Mouse (Mus musculus): ENCODE results near the gene Skiv2l. TPM values are rescaled to one million over a fixed set of nuclear protein-coding genes. Genes with fewer than 3 reads are reported as not detected.

Gene Skiv2l
- total and polyA plus RNA-seq, 3 experiments, result 18.1 to 28.9 (median 26.8) TPM

GRCm38 (mm10) chr17:34891377-34891776 is 41.4 kb upstream of the Skiv2l start:
- H3K4me3 ChIP-seq, result no peak overlapping the region
- H3K36me3 ChIP-seq (ENCODE audit: control insufficient read depth, insufficient read depth, low read length), result no peaks in the 10 kb centered on the region
- intact Hi-C loops (cut with DNase I), result loop anchor here (5.0 kb wide), 1 partner anchor 34 kb away; no protein-coding TSS in a partner anchor
- TF ChIP-seq POLR2A (IDR thresholded peaks at IDR 0.05; ENCODE audit: insufficient read depth, low read depth, low read length) (no peak), CTCF (IDR thresholded peaks at IDR 0.05) (peak; percentile 30)
- H3K4me1 ChIP-seq (ENCODE audit: control insufficient read depth, insufficient read depth, low read length), result peaks cover 1% of the 10 kb centered on the region; the same call in 1 of the 2 replicates
- H3K27ac ChIP-seq, result no peak overlapping the region
- H3K79me2 ChIP-seq (replicated peaks; ENCODE audit: control insufficient read depth, insufficient read depth, low read length), result no peaks in the 10 kb centered on the region
- 93% methylated on average over 2 of the region's 2 CpGs for WGBS
- H3K27me3 ChIP-seq (ENCODE audit: control insufficient read depth, insufficient read depth, low read length), result no peaks in the 10 kb centered on the region
- H3K9ac ChIP-seq (ENCODE audit: low read depth, low read length), result no peak overlapping the region
- DNase-seq, result no peak

DNA sequence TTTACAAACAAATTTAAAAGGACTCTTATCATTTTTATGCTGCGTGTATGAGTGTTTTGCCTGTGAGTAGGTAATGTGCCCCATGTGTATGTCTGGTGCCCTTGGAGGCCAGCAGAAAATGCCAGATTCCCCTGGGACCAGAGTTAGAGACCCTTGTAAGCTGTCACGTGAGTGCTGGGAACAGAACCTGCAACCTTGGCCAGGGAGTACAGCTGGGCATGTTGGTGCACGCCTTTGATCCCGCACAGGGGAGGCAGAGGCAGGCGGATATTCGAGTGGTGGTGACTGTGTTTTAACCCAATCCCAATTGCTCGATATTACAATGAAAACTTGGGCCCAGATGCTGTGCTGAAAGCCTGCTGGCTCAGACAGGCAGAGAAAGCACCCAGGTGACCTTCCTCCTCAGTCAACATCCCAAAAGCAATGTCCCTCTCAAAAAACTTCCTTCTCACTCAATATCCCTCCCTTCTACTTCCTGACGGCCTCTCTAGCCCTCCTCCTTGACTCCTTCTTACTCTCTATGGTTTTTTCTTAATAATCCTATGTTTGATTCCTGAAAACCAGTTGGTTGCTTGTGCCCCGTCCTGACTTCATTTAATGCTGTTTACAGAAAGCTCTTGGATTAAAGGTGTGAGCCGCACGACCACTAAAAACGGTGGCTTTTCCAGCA is 40.2 kb upstream of the Skiv2l start:
- TF ChIP-seq CTCF (IDR thresholded peaks at IDR 0.05), result no peak
- no peak for TF ChIP-seq EP300 (IDR thresholded peaks at IDR 0.05; ENCODE audit: insufficient read depth, low read depth, low read length)
- no peak for TF ChIP-seq POLR2A (IDR thresholded peaks at IDR 0.05; ENCODE audit: insufficient read depth, low read depth, low read length)
- H3K79me2 ChIP-seq (replicated peaks; ENCODE audit: control insufficient read depth, insufficient read depth, low read length), result no peaks in the 10 kb centered on the region
- H3K27ac ChIP-seq, result no peak overlapping the region
- H3K4me1 ChIP-seq (ENCODE audit: control insufficient read depth, insufficient read depth, low read length), result peaks cover 1% of the 10 kb centered on the region; the same call in 1 of the 2 replicates
- WGBS, result 80% methylated on average over 12 of the region's 12 CpGs
- intact Hi-C loops (cut with DNase I), result loop anchor here (5.0 kb wide), 1 partner anchor 33 kb away; no protein-coding TSS in a partner anchor
- H3K9ac ChIP-seq (ENCODE audit: low read depth, low read length), result no peak overlapping the region
- no peaks in the 10 kb centered on the region for H3K27me3 ChIP-seq (ENCODE audit: control insufficient read depth, insufficient read depth, low read length)
- H3K36me3 ChIP-seq (ENCODE audit: control insufficient read depth, insufficient read depth, low read length), result no peaks in the 10 kb centered on the region
- H3K4me3 ChIP-seq, result no peak overlapping the region
- no peak for DNase-seq

DNA sequence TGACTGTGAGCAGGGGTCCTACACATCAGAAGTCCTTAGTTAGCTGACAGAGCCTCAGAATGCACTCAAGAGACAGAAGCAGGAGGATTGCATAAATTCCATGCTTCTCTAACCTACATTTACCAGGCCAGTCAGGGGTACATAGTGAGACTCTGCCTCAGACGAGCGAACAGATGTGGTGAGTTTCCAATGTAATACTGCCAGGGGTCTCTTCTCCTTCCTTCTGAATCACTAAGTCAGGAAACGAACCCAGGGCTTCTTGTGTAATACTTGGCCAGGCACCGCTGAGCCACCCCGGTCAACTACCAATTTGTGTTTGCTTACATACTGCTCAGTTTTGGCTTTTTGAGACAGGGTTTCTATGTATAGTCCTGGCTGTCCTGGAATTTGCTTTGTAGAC is 37.9 kb upstream of the Skiv2l start:
- Histone ChIP-seq H3K36me3 (ENCODE audit: control insufficient read depth, insufficient read depth, low read length) (no peaks in the 10 kb centered on the region), H3K9ac (ENCODE audit: low read depth, low read length) (no peak overlapping the region), H3K27me3 (ENCODE audit: control insufficient read depth, insufficient read depth, low read length) (no peaks in the 10 kb centered on the region), H3K4me1 (ENCODE audit: control insufficient read depth, insufficient read depth, low read length) (no peaks in the 10 kb centered on the region), H3K27ac (no peak overlapping the region), H3K79me2 (replicated peaks; ENCODE audit: control insufficient read depth, insufficient read depth, low read length) (no peaks in the 10 kb centered on the region), H3K4me3 (no peak overlapping the region)
- TF ChIP-seq EP300 (IDR thresholded peaks at IDR 0.05; ENCODE audit: insufficient read depth, low read depth, low read length) (no peak), CTCF (IDR thresholded peaks at IDR 0.05) (no peak), POLR2A (IDR thresholded peaks at IDR 0.05; ENCODE audit: insufficient read depth, low read depth, low read length) (no peak)
- DNase-seq, result no peak
- intact Hi-C loops (cut with DNase I), result no loop called here
- 82% methylated on average over 5 of the region's 5 CpGs for WGBS

DNA sequence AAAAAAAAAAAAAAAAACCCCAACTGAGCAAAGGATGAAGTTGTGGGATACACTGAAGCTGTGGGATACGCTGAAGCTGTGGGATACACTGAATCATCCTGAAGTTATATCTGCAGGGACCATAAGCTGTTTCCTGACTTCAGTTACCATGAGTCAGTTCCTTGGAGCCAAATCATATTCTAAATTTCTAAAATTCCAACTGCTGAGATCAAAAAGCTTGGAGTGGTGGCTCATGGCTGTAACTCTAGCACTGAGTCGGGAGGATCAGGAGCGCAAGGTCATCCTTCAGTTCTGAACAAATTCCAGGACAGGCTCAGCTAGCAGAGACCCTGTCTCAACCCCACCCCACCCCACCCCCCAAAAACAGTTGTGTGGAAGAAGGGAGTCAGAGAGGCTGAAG is 35.6 kb upstream of the Skiv2l start:
- intact Hi-C loops (cut with DNase I), result no loop called here
- Histone ChIP-seq H3K79me2 (replicated peaks; ENCODE audit: control insufficient read depth, insufficient read depth, low read length) (no peaks in the 10 kb centered on the region), H3K27ac (no peak overlapping the region), H3K4me3 (no peak overlapping the region), H3K9ac (ENCODE audit: low read depth, low read length) (no peak overlapping the region), H3K36me3 (ENCODE audit: control insufficient read depth, insufficient read depth, low read length) (no peaks in the 10 kb centered on the region), H3K4me1 (ENCODE audit: control insufficient read depth, insufficient read depth, low read length) (no peaks in the 10 kb centered on the region), H3K27me3 (ENCODE audit: control insufficient read depth, insufficient read depth, low read length) (no peaks in the 10 kb centered on the region)
- TF ChIP-seq POLR2A (IDR thresholded peaks at IDR 0.05; ENCODE audit: insufficient read depth, low read depth, low read length), result no peak
- no peak for TF ChIP-seq CTCF (IDR thresholded peaks at IDR 0.05)
- TF ChIP-seq EP300 (IDR thresholded peaks at IDR 0.05; ENCODE audit: insufficient read depth, low read depth, low read length), result no peak
- DNase-seq, result no peak
- WGBS, result 70% methylated on average over 3 of the region's 3 CpGs

DNA sequence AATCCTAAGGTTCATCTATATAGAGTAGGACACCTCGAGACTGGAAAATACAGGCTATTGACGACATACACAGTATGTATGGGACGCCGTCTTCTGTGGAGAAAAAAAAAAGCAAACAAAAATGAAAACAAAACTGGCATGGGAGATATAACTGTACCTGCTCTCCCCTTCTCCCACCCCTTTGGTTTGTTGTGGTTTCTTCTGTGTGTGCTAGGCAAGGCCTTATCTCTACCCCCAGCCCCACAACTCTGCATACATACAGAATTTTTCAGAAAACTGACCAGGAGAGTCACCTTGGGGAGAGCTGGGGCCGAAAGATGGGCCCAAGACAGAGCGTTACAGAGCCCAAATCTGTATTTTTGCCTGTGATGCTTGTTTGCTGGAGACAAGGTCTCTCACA is 34.7 kb upstream of the Skiv2l start:
- H3K27me3 ChIP-seq (ENCODE audit: control insufficient read depth, insufficient read depth, low read length), result no peaks in the 10 kb centered on the region
- DNase-seq, result no peak
- intact Hi-C loops (cut with DNase I), result no loop called here
- WGBS, result 90% methylated on average over 6 of the region's 6 CpGs
- H3K79me2 ChIP-seq (replicated peaks; ENCODE audit: control insufficient read depth, insufficient read depth, low read length), result no peaks in the 10 kb centered on the region
- no peak for TF ChIP-seq EP300 (IDR thresholded peaks at IDR 0.05; ENCODE audit: insufficient read depth, low read depth, low read length)
- TF ChIP-seq CTCF (IDR thresholded peaks at IDR 0.05), result no peak
- no peak overlapping the region for H3K4me3 ChIP-seq
- no peaks in the 10 kb centered on the region for H3K4me1 ChIP-seq (ENCODE audit: control insufficient read depth, insufficient read depth, low read length)
- no peak overlapping the region for H3K27ac ChIP-seq
- no peak overlapping the region for H3K9ac ChIP-seq (ENCODE audit: low read depth, low read length)
- H3K36me3 ChIP-seq (ENCODE audit: control insufficient read depth, insufficient read depth, low read length), result no peaks in the 10 kb centered on the region

DNA sequence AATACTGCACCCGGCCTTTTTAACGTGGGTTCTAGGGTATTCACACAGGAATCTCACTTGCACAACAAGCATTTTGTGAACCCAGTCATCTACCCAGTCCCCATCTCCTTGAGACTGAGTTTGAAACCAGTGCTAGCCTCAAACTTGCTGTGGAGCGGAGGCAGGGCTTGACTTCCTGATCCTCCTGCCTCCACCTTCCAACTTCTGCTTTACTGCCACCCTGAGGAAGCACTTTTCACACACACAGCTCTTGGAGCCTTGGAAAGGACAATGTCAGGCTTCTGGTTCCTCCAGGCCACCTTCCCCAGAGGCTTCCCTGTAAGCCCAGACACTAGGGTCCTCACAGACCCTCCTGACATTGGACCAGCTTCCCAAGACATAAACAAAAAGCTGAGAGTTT is 33.3 kb upstream of the Skiv2l start:
- WGBS, result 73% methylated on average over 3 of the region's 3 CpGs
- no peak overlapping the region for H3K4me3 ChIP-seq
- intact Hi-C loops (cut with DNase I), result no loop called here

More for the DNA sequence above, 33.3 kb upstream of the Skiv2l start:
- Histone ChIP-seq H3K36me3 (ENCODE audit: control insufficient read depth, insufficient read depth, low read length) (no peaks in the 10 kb centered on the region), H3K9ac (ENCODE audit: low read depth, low read length) (no peak overlapping the region), H3K27ac (no peak overlapping the region), H3K4me1 (ENCODE audit: control insufficient read depth, insufficient read depth, low read length) (no peaks in the 10 kb centered on the region), H3K79me2 (replicated peaks; ENCODE audit: control insufficient read depth, insufficient read depth, low read length) (no peaks in the 10 kb centered on the region), H3K27me3 (ENCODE audit: control insufficient read depth, insufficient read depth, low read length) (no peaks in the 10 kb centered on the region)
- TF ChIP-seq POLR2A (IDR thresholded peaks at IDR 0.05; ENCODE audit: insufficient read depth, low read depth, low read length), result no peak
- no peak for TF ChIP-seq EP300 (IDR thresholded peaks at IDR 0.05; ENCODE audit: insufficient read depth, low read depth, low read length)
- no peak for TF ChIP-seq CTCF (IDR thresholded peaks at IDR 0.05)
- no peak for DNase-seq
